Mouse (Mus musculus) C2C12 (cell line): ENCODE results near the gene Mrnip. TPM values are rescaled to one million over a fixed set of nuclear protein-coding genes. Genes with fewer than 3 reads are reported as not detected.
"Not testable (repeated sequence)": the region's sequence is repeated elsewhere in the genome, so short reads cannot be mapped to it uniquely, and the experiment has no call there.

Source experiments
- H3K27me3 ChIP-seq: one replicate; pipeline ENCODE4 v1.6.1; 2011; ENCODE audit not compliant: control insufficient read depth, insufficient read depth, insufficient read length
- H3K36me3 ChIP-seq: one replicate; pipeline ENCODE4 v1.6.1; 2011; ENCODE audit not compliant: control insufficient read depth, insufficient read depth
- H3K4me3 ChIP-seq: one replicate; pipeline ENCODE4 v1.5.1; 2011; ENCODE audit warnings: mild to moderate bottlenecking, control low read depth; ENCODE audit not compliant: poor library complexity, insufficient read depth, severe bottlenecking
- H3K79me2 ChIP-seq: one replicate; pipeline ENCODE4 v1.6.1; 2011; ENCODE audit not compliant: control insufficient read depth, insufficient read depth
- H3K79me3 ChIP-seq: one replicate; pipeline ENCODE4 v1.6.1; 2011; ENCODE audit warnings: low read depth, control low read depth
- H3ac ChIP-seq: one replicate; pipeline ENCODE3; 2011; ENCODE audit warnings: low read depth; ENCODE audit not compliant: control insufficient read depth, insufficient read length
- CEBPB ChIP-seq: IDR thresholded peaks from one replicate; pipeline ENCODE4 v1.6.1; 2011; ENCODE audit warnings: low read depth, mild to moderate bottlenecking, control low read depth, moderate library complexity
- CTCF ChIP-seq: IDR thresholded peaks from one replicate; pipeline ENCODE4 v1.5.1; 2011; ENCODE audit not compliant: control insufficient read depth, insufficient read depth, insufficient read length
- FOSL1 ChIP-seq: IDR thresholded peaks from one replicate; pipeline ENCODE4 v1.8.0; 2011; ENCODE audit warnings: mild to moderate bottlenecking, low read length; ENCODE audit not compliant: poor library complexity, insufficient read depth, severe bottlenecking
- MAX ChIP-seq: IDR thresholded peaks from one replicate; pipeline ENCODE4 v1.6.1; 2011; ENCODE audit warnings: mild to moderate bottlenecking, control low read depth
- MYOD1 ChIP-seq: IDR thresholded peaks from one replicate; pipeline ENCODE4 v1.6.1; 2011; ENCODE audit warnings: low read depth; ENCODE audit not compliant: control insufficient read depth, insufficient read length
- MYOG ChIP-seq: IDR thresholded peaks from one replicate; pipeline ENCODE4 v1.6.1; 2011; ENCODE audit not compliant: control insufficient read depth, insufficient read length; ENCODE audit errors: extremely low read depth
- USF1 ChIP-seq: IDR thresholded peaks from one replicate; pipeline ENCODE4 v1.6.1; 2011; ENCODE audit warnings: low read depth, mild to moderate bottlenecking, control low read depth, moderate library complexity
- long read RNA-seq, 2 experiments: library from polyadenylated mRNA; unstranded; transcript quantifications; one replicate each; pipeline ENCODE4 v2.0.0; 2019 to 2020
- polyA plus RNA-seq: library from polyadenylated mRNA; unstranded; fragments of >200 nt; fragmentation: generic; extraction: Trizol; gene quantifications from one replicate; pipeline ENCODE4 v1.2.1, GENCODE M21; 2012; ENCODE audit warnings: missing spikeins

The Mrnip gene
- 4.7 TPM for polyA plus RNA-seq
- long read RNA-seq, experiment 1, transcript Mrnip-201 (7 exons, 1,142 nt), result major isoform, 8 of 9 reads
- long read RNA-seq, experiment 1, partial matches to known transcripts, result 0 of 9 reads
- long read RNA-seq, experiment 1, other reads (novel, unspliced or antisense), result 1 of 9 reads
- long read RNA-seq, experiment 2, partial matches to known transcripts, result 0 of 6 reads
- long read RNA-seq, experiment 2, other reads (novel, unspliced or antisense), result 3 of 6 reads

DNA sequence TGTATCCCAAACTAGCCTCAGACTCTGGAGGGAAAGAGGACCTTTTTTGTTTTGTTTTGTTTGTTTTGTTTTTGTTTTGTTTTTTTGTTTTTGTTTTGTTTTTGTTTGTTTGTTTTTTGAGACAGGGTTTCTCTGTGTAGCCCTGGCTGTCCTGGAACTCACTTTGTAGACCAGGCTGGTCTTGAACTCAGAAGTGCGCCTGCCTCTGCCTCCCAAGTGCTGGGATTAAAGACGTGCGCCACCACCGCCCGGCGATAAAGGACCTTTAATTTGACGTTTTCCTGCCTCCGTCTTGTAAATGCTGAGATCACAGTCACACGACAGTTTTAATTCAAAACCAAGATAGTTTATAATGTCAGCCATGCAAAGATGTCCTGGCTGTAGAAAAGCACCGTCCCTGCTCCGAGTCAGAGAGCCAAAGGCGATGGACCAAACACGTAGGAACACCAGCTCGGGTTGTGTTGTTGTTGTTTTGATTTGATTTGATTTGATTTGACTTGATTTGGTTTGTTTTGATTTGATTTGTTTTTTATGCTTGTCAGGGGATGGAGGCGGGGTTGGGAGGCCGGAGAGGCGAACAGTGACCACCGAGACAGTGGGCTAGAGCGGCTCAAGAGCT lies at the start of gene Mrnip:
Gene Mrnip, plus strand, starts transcription at position 334 of the 619 bp plus-strand sequence.
- H3K27me3 ChIP-seq, H3K79me2 ChIP-seq, H3K36me3 ChIP-seq, H3K79me3 ChIP-seq: not testable (repeated sequence)
- Histone ChIP-seq H3ac (peak within 1 kb of the TSS; percentile 85), H3K4me3 (peak within 1 kb of the TSS; percentile 64)

DNA sequence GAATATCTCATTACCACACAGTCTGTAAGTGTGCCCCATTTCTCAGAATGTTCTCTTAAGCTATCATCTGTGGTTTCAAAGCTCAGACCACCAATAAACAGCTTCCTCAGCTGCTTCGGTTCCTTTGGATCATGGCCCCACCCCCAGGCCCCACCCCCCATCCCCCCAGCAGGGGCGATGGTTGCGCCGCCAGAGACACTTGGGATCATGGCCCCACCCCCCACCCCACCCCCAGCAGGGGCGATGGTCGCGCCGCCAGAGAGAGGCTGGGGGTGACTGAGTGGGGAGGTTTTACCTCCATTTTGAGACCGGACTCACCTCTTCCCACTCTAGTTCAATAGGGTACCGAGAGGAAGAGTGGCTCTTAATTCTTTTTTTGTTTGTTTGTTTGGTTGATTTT lies 46.5 kb upstream of the Mrnip start:
- TF ChIP-seq CTCF (no peak), FOSL1 (no peak), MYOD1 (no peak), CEBPB (no peak), MYOG (no peak), USF1 (no peak), MAX (no peak)
- Histone ChIP-seq H3ac (no peak overlapping the region), H3K36me3 (no peaks in the 10 kb centered on the region), H3K4me3 (no peak overlapping the region), H3K27me3 (peaks cover 31% of the 10 kb centered on the region), H3K79me3 (peaks cover 4% of the 10 kb centered on the region), H3K79me2 (peaks cover 14% of the 10 kb centered on the region)

DNA sequence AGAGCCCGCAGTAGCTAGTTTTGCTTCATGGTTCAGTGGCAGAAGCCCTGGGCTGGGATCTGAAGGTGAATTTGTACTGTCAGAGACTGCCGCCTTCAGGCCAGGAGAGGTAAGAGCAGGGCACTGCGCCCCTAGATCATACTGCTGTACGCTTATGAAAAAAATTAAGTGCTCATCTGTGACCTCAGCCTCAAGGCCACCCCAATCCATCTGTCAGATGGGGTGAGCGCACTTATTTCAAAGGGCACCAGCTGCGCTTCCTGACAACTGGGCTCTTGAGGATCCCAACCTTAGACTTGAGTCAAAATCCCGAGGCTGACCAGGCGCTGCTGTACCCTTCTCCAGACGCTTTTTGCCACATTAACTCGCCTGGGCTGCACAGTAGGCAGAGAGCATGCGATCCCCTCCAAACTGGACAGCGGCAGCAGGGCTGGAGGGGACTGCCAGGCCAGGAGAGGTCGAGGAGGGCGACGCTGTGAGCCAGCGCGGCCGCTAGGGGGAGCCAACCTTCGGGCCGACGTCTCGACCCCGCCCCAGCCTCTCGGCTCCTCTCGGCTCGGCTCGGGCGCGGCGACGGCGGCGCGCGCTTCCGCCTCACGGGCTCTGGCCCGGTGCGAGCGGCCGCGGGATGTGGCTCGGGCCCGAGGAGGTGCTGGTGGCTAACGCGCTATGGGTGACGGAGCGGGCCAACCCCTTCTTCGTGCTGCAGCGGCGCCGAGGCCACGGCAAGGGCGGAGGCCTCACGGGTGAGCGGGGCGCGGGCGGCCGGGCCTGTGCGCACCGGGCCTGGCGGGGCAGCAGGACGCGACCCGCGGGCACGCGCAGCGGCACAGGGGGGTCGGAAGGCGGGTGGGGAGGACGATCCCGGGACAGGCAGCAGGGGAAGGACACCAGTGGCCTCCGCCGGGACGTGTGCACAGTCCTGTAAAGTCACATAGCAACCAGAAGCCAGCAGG lies 43.2 kb upstream of the Mrnip start, which contains the start of gene Tbc1d9b:
Gene Tbc1d9b, plus strand, starts transcription at position 586 of the 956 bp plus-strand sequence.
- Histone ChIP-seq H3ac (peak within 1 kb of the TSS; percentile 100), H3K79me3 (peaks cover 4% of the 10 kb centered on the region), H3K27me3 (peaks cover 3% of the 10 kb centered on the region), H3K36me3 (peaks cover 3% of the 10 kb centered on the region), H3K79me2 (peaks cover 15% of the 10 kb centered on the region), H3K4me3 (peak within 1 kb of the TSS; percentile 84)
- TF ChIP-seq MAX (peak; percentile 20), CTCF (peak; percentile 99), MYOD1 (no peak), FOSL1 (no peak), USF1 (no peak), MYOG (no peak), CEBPB (no peak)

DNA sequence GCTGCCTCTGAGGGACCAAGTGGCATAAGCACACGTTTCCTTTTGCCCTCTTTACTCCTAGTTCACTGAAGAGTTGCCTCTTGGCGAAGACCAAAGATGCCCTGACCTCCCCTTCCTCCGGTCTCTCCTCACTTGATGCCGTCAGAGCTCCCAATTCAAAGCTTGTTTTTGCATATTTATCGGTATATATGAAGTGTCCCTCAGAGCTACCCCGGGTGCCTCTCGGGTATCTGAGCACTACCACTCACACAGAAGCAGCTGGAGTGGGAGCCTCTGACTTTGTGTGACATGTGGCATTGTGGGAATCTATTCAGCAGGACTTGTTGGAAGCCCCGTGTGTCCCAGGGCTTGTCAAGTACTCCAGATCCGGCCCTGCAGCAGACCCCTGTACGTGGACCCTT lies 42.4 kb upstream of the Mrnip start:
- H3K79me3 ChIP-seq, result peaks cover 4% of the 10 kb centered on the region
- peak overlapping the region; percentile 100 for H3ac ChIP-seq
- H3K4me3 ChIP-seq, result peak overlapping the region; percentile 84
- peaks cover 15% of the 10 kb centered on the region for H3K79me2 ChIP-seq
- peaks cover 7% of the 10 kb centered on the region for H3K36me3 ChIP-seq
- TF ChIP-seq MAX (no peak), CEBPB (no peak), USF1 (no peak), MYOD1 (no peak), CTCF (no peak), MYOG (no peak), FOSL1 (no peak)
- H3K27me3 ChIP-seq, result peaks cover 3% of the 10 kb centered on the region

DNA sequence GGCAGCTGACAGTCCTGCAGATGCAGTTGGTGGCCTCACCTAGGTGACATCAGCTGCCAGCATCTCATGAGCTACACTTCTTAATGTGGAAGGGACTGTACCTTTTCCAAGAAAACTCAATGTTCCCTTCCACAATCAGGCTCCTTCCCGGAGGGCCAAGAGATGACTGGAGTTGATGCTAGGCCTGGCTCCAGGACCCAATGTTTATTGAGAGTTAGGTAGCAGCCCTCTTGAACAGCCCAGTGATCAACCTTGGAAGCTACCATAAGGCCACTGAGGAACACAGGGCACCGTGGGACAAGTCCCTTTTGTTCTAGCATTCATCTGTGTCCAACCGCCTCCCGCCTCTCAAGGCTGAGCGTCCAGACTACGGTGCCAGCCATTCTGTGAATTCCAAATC lies 42.0 kb upstream of the Mrnip start:
- Histone ChIP-seq H3K79me2 (peaks cover 15% of the 10 kb centered on the region), H3K4me3 (peak overlapping the region; percentile 84), H3K79me3 (peaks cover 4% of the 10 kb centered on the region), H3K36me3 (peaks cover 8% of the 10 kb centered on the region), H3ac (peak overlapping the region; percentile 100), H3K27me3 (peaks cover 3% of the 10 kb centered on the region)
- TF ChIP-seq CTCF (no peak), FOSL1 (no peak), CEBPB (no peak), MYOG (no peak), MYOD1 (no peak), MAX (no peak), USF1 (no peak)
